Mouse (Mus musculus) thymus, postnatal 4 days (tissue): ENCODE data around the gene Cdk8.
"Not testable (repeated sequence)": the region's sequence is repeated elsewhere in the genome, so short reads cannot be mapped to it uniquely, and the experiment has no call there.

ENCODE experiments used
- DNase-seq: peaks from one replicate; pipeline ENCODE4 v3.0.0; 2021

The Cdk8 gene

GRCm38 (mm10) chr5:146230864-146231654 is at the start of gene Cdk8:
TSS of gene Cdk8 (plus strand) at chr5:146231230.
- peak; percentile 90 for DNase-seq

DNA sequence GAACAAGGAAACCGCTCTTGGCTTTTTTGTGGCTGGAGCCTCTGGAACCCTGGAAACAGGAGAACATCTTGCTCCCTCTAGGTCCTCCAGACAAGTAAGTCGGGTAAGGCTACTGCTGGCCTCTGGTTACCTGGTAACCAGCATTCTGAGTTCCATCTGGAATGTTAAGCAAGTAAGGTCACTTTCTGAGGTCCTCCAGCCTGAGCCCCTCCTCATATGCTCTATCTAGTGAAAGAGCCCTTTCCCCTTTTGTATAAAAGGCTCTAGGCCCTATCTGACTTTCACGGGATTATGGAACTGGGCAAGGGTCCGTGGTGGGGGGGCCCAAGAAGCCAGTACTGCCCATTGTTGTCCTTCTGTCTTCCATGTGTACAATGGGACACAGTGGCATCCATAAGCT is 45.8 kb upstream of the Cdk8 start, which contains the start of gene 1700001J03Rik:
Gene 1700001J03Rik, minus strand, starts transcription at position 101 of the 400 bp plus-strand sequence.
- DNase-seq, result not testable (repeated sequence)

DNA sequence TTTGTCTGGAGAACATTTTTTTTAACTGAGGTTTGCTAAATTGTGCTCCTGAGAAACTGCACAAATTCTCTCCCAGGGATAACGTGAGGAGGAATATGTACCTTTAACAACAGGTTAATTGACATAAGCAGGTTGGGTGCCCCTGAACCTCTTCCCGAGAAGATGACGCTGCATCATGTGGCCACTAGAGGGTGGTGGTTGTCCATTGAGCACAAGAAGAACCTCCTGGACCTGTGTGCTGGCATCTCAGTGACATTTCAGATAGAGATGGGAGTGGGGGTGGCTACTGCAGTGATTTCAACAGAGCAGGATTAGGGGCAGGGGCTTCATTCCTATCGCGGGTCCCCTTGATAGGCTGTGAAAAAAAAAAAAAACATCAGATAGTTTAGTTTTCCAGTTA is 43.6 kb upstream of the Cdk8 start:
- peak; percentile 75 for DNase-seq

GRCm38 (mm10) chr5:146188144-146188543 is 42.9 kb upstream of the Cdk8 start:
- peak; percentile 13 for DNase-seq

DNA sequence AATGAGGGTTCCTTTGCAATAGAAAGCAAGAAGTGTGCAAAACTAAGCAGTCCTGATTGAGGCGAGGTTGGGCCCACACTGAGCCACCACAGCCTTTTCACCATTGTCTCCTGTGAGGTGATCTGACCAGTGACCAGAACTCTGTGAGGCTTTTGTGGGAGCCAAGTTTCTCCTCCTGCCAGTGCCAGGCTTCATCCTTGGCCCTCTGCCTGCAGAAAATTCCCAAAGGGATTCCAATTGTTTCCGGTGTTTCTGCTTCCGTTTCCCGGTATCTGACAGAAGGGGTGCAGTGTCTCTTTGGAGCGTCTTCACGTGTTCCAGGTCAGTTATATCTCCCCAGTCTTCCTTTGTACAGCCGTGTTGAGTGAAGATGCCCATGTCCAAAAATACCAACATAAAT is 42.3 kb upstream of the Cdk8 start:
- no peak for DNase-seq

- DNase-seq, result no peak
Measured at GRCm38 (mm10) chr5:146190093-146190492, 40.9 kb upstream of the Cdk8 start.

DNA sequence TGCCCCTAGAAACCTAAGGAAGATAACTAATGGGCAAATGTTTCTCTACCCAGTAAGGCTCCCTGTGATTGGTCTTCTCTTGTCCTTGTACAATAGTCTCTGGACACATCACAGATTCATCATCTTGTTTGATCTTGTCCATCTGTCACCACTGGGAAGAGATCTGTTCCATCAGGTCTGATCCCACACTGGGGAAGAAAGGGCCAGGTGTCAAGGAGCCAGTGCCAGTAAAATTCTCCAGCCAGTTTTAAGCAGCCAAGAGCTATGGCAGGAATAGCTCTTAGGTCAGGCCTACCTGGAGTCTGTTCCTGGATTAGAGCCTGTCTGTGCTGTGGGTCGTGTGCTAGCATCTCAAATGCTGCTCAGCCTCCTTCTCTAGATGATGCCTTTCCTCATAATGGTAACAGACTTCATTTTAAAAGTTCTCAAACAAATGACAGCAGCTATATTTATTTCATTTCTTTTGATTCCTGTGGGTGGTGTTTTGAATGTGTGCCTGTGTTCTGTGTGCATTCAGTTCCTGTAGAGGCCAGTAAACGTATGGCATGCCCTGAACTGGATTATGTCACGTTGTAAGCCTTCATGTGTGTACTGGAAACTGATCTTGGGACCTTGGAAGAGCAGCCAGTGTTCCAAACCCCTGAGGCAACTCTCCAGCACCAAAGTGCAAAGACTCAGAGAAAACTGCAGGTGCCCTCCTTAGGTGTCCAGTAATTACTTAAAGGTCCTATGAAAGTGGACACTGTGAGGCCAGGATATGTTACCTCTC is 40.3 kb upstream of the Cdk8 start:
- no peak for DNase-seq

GRCm38 (mm10) chr5:146193360-146193759 is 37.7 kb upstream of the Cdk8 start:
- DNase-seq, result no peak

DNA sequence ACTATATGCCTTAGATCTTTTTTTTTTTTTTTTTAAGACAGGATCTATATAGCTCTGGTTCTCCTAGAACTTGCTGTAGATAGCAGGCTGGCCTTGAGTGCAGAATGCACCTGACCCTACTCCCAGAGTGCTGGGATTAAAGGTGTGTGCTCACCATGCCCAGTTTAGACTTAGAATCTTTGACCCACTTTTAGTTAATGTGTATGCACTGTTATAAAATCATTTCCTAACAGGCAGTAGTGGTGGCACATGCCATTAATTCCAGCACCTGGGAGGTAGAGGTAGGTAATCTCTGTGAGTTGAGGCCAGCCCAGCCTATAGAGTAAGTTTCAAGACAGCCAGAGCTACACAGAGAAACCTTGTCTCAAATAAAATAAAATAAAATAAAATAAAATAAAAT is 32.0 kb upstream of the Cdk8 start:
- no peak for DNase-seq

DNA sequence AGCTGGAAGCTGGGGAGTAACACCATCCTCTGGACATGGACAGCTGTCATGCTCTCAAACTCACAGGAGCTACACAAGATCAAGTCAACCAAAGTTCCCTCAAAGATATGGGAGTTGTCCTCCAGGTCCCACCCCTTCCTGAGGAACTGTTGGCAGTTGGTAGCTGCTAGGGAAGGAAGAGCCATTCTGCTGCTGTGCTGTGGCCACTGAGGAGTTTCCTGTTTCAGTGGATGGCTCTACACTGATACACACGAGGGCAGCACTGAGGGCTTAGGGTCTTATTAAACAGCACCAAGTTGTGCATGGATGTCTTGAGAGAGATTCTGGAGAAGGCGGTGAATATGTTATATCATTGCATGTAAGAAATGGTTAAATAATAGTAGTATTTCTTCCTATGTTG is 31.5 kb upstream of the Cdk8 start:
- no peak for DNase-seq

- DNase-seq, result no peak
Measured at GRCm38 (mm10) chr5:146200580-146200979, 30.4 kb upstream of the Cdk8 start.

DNA sequence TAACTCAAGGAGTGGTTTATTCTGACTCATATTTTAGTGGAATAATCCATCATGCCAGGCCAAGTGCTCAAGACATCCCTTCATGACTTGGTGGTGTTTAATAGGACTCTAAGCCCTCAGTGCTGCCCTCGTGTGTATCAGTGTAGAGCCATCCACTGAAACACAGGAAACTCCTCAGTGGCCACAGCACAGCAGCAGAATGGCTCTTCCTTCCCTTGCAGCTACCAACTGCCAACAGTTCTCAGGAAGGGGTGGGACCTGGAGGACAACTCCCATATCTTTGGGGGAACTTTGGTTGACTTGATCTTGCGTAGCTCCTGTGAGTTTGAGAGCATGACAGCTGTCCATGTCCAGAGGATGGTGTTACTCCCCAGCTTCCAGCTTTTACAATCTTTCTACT is 27.1 kb upstream of the Cdk8 start:
- DNase-seq, result no peak

GRCm38 (mm10) chr5:146205537-146205936 is 25.5 kb upstream of the Cdk8 start:
- no peak for DNase-seq

DNA sequence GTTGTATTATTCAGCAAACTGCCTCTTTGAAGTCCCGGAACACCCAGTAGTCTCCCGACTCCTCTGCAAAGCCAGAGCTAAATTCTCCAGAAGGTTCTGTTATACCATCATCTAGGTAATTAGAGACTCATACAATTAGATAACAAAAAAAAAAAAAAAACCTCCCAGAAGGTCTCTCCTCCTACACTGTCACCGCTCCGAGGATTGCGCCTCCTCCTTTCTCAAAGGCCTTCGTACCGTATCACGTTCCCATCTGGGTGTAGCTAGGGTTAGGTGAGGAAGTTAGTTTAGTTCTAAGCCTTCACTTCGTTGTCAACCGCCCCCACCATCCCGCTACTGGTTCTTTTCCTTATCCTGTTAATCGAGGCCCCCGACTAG is 10.5 kb upstream of the Cdk8 start:
- no peak for DNase-seq

GRCm38 (mm10) chr5:146220879-146221714 is 9.9 kb upstream of the Cdk8 start, which contains the start of gene Rnf6:
TSS of gene Rnf6 (minus strand) at chr5:146221555.
- peak; percentile 95 for DNase-seq

- no peak for DNase-seq
Measured at GRCm38 (mm10) chr5:146221722-146222121, 9.3 kb upstream of the Cdk8 start.

GRCm38 (mm10) chr5:146223786-146224185 is 7.2 kb upstream of the Cdk8 start:
- no peak for DNase-seq

- no peak for DNase-seq
Measured at GRCm38 (mm10) chr5:146227496-146227895, 3.5 kb upstream of the Cdk8 start.

DNA sequence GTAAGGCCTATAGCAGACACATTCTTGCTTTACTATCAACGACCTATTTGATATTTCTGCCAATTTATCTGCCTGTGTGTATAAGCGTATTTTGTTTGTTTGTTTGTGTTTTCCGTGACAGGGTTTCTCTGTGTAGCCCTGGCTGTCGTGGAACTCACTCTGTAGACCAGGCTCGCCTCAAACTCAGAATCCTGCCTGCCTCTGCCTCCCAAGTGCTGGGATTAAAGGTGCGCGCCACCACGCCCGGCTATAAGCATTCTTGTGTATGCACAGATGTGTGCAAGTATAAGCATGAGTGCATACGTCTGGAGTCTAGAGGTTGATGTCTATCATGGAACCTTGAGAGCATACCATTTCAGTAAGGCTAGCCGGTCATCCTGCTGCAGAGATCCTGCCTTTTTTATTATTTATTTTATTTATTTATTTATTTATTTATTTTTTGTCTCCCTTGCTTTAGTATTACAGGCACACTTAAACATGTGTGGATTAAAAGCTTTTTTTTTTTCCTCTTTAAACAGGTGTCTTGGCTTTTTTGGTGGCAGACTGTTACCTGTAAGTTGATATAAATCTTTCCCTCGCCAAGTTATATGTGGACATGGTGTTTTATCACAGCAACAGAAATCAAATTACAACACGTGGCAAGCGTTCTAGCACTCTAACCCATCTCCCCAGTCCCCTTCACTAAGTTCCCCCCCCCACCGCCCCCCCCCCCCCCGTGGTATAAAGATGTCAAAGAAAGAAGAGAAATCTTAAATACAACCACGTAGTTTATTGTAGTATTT is 970 bp upstream of the Cdk8 start:
- DNase-seq, result no peak

GRCm38 (mm10) chr5:146231655-146231996 is 596 bp downstream of the Cdk8 start:
- peak; percentile 62 for DNase-seq

- DNase-seq, result no peak
Measured at GRCm38 (mm10) chr5:146232056-146232675, 1.1 kb downstream of the Cdk8 start.

- no peak for DNase-seq
Measured at GRCm38 (mm10) chr5:146232816-146233215, 1.8 kb downstream of the Cdk8 start.
